Mouse (Mus musculus) heart, embryonic 10.5 days (tissue): ENCODE results near the gene Aatk. TPM values are rescaled to one million over a fixed set of nuclear protein-coding genes. Genes with fewer than 3 reads are reported as not detected.

Experiments
- DNase-seq: peaks from one replicate; pipeline ENCODE4 v3.0.0-alpha.2; 2017; ENCODE audit warnings: low spot score
- H3K27ac ChIP-seq: fragments of 300-500 bp; sonication (generic); 2 replicates; pipeline ENCODE4 v1.5.1; 2016; ENCODE audit warnings: mild to moderate bottlenecking
- H3K27me3 ChIP-seq: fragments of 300-500 bp; sonication (generic); 2 replicates; pipeline ENCODE4 v1.6.1; 2016; ENCODE audit warnings: mild to moderate bottlenecking; ENCODE audit not compliant: poor library complexity, insufficient read depth, severe bottlenecking
- H3K36me3 ChIP-seq: fragments of 300-500 bp; sonication (generic); 2 replicates; pipeline ENCODE4 v1.6.1; 2016; ENCODE audit warnings: mild to moderate bottlenecking, moderate library complexity
- H3K4me1 ChIP-seq: fragments of 300-500 bp; sonication (generic); 2 replicates; pipeline ENCODE4 v1.6.1; 2016; ENCODE audit warnings: mild to moderate bottlenecking
- H3K4me3 ChIP-seq: fragments of 300-500 bp; sonication (generic); 2 replicates; pipeline ENCODE4 v1.5.1; 2016; ENCODE audit warnings: mild to moderate bottlenecking, moderate library complexity
- H3K9me3 ChIP-seq: fragments of 300-500 bp; sonication (generic); 2 replicates; pipeline ENCODE4 v1.6.1; 2016; ENCODE audit warnings: mild to moderate bottlenecking, moderate library complexity
- WGBS: fragments of 180-500 bp; shearing (Covaris S2); methylation state at CpG from one replicate; pipeline ENCODE4 v1.1.7; 2016; 5-methylcytosine and 5-hydroxymethylcytosine counted together
- polyA plus RNA-seq: library from polyadenylated mRNA; unstranded; fragments of >200 nt; fragmentation: Nextera tagmentation; extraction: Ambion mirVana; gene quantifications from 2 replicates; pipeline ENCODE4 v1.2.1, GENCODE M21; 2016

Gene Aatk
- polyA plus RNA-seq, 1 experiment from 2014 or later, result 0.58 TPM

DNA sequence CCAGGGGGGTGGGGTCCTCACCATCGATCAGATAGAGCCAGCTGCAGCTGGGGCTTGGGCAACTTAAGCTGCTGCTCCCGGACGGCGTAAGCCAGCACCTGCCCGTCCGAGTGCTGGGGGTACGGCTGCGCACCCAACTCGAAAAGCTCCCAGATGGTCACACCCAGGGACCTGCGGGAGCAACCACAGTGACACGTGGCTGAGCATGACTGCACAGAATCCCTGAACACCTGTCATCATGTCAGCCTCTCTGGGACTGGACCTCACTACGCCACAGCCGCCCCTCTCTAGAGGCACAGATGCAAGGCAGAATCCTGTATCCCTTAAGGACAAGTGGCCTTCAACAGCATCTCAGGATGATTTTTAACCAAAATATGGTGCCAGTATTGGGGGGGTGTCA, 34.3 kb downstream of the Aatk start:
- Histone ChIP-seq H3K4me3 (no peak overlapping the region), H3K9me3 (no peaks in the 10 kb centered on the region), H3K36me3 (no peaks in the 10 kb centered on the region), H3K27me3 (peaks cover 74% of the 10 kb centered on the region), H3K27ac (0 out of 2 replicates have a peak overlapping the region, but pooled peaks have one; percentile 53), H3K4me1 (peaks cover 56% of the 10 kb centered on the region)
- no peak for DNase-seq
- WGBS, result 76% methylated on average over 13 of the region's 13 CpGs

DNA sequence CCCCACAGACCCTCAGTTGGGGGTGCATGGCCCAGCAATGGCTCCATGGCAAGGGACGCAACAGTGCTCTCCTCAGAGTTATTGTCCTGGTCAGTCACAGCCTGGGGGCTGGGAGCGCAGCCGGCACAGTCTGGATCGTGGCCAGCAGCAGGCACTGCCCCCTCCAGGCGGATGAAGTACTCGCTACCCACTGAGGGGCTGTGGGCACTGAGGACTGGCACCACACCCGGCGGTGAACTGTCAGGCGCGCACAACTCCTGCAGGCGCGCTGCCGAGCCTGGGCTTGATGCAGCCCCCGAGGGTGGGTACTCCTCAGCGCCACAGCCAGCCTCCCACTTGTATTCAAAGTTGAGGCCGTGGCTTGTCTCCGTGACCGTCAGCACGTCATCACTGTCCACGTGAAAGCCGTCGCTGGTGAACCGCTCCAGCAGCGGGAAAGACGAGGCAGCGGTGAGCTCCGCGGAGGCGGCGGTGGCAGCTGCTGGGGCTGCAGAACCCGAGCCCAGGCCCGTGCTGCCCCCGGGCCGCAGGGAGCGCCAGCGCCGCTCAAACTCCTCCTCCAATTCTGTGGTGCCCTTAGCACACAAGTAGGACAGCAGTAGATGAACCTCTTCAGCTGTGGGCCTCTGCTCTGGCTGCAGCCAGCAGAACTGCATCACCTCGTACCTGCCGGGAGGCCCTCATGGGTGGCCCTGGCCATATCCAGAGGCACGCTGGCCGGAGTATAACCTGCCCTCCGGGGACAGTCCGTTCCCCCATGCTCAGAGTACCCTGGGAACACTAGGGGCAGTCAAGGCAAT, 35.0 kb downstream of the Aatk start:
- no peak for DNase-seq
- H3K4me3 ChIP-seq, result peak overlapping the region; percentile 44
- H3K27me3 ChIP-seq, result peaks cover 71% of the 10 kb centered on the region
- H3K4me1 ChIP-seq, result peaks cover 49% of the 10 kb centered on the region
- H3K36me3 ChIP-seq, result no peaks in the 10 kb centered on the region
- 32% methylated on average over 43 of the region's 43 CpGs for WGBS
- peak overlapping the region; percentile 53 for H3K27ac ChIP-seq
- H3K9me3 ChIP-seq, result no peaks in the 10 kb centered on the region

DNA sequence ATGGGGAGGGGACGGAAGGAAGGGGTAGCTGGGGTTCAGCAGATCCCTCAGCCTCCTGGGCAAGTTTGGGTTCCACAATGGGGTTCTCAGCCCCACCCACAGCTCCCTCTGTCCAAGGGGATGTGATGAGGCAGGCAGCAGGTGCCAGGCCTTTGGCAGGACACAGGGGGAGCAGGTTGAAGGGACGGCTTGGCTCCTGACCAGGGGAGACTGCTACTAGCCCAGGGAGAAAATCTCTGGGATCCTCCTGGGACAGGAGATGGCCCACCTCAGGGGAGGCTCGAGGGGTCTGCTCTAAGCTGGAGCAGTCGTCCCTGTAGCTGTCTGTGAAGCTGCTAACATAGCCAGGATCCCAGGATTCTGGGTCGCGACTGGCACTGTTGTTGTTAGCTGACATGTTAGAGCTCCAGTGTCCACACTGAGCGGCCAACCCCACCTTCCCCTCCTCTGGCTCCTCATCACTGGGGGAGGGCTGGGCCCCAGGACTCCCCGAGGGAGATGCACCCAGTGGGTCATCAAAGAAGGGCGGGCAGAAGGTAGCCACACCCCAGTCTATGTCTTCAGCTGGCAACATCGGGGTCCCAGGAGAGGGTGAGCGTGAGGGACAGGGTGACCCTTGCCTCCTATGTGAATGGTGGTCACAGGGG, 35.7 kb downstream of the Aatk start:
- 71% methylated on average over 11 of the region's 11 CpGs for WGBS
- Histone ChIP-seq H3K36me3 (no peaks in the 10 kb centered on the region), H3K4me3 (peak overlapping the region; percentile 44), H3K27me3 (peaks cover 63% of the 10 kb centered on the region), H3K27ac (peak overlapping the region; percentile 53), H3K9me3 (no peaks in the 10 kb centered on the region), H3K4me1 (peaks cover 42% of the 10 kb centered on the region)
- no peak for DNase-seq

DNA sequence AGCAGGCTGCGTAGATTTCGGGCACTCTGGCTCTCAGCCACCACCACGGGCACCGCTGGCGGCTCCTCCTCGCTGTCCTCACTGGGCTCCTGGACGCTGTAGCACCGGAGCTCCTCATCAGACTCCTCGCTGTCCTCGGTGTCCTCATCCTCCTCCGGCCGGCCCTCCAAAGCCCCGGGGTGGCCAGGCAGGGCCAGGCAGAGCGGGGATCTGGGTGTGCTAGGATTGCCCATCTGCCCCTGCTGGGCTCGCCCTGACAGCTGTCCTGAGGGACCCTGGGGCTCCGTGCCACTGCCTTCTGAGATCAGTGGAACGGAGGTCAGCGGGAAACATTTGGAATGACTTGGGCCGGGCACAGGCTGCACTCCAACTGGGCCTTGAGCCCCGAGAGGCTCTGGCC, 37.0 kb downstream of the Aatk start:
- Histone ChIP-seq H3K27me3 (peaks cover 60% of the 10 kb centered on the region), H3K4me1 (peaks cover 30% of the 10 kb centered on the region), H3K9me3 (no peaks in the 10 kb centered on the region), H3K4me3 (no peak overlapping the region), H3K36me3 (no peaks in the 10 kb centered on the region), H3K27ac (no peak overlapping the region)
- 79% methylated on average over 20 of the region's 20 CpGs for WGBS
- DNase-seq, result no peak

DNA sequence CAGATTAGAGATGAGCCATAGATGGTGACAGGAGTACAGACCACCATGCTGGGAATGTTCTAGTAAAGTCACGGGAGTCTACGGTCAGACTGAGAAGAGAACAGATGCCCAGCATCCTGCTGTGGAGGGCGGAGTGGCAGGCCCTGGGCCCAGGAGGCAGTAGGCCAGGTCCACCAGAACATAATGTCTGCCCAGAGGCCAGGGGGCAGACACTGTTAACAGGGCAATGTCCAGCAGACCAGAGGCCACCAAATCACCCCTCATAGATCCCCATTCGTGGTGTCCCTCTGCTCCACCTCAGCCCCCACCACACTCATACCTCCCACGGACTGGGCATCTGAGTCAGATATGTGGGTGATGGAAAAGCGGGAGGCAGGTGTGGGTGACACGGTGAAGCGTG, 38.0 kb downstream of the Aatk start:
- H3K36me3 ChIP-seq, result no peaks in the 10 kb centered on the region
- WGBS, result 88% methylated on average over 8 of the region's 8 CpGs
- peaks cover 50% of the 10 kb centered on the region for H3K27me3 ChIP-seq
- no peak for DNase-seq
- H3K9me3 ChIP-seq, result no peaks in the 10 kb centered on the region
- no peak overlapping the region for H3K4me3 ChIP-seq
- peaks cover 24% of the 10 kb centered on the region for H3K4me1 ChIP-seq
- H3K27ac ChIP-seq, result no peak overlapping the region

DNA sequence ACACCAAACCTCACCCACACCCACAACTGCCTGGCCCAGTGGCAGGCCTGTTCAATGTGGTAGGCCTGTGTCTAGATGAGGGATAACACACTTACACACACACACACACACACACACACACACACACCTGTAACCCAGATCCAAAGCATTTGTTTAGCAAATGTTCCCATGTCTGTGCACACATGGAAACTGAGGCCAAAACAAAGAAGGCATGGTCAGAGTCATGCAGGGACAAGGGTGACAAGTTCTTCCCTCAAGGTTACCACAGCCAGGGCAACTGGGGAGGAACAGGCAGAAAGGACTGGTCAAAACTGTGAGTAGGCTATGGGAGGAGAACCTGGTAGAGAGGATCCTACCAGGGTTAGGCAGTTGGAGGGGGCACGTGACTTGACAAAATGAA, 38.5 kb downstream of the Aatk start:
- WGBS, result 73% methylated on average over 1 of the region's 1 CpGs
- H3K27ac ChIP-seq, result no peak overlapping the region
- peaks cover 23% of the 10 kb centered on the region for H3K4me1 ChIP-seq
- no peak overlapping the region for H3K4me3 ChIP-seq
- H3K36me3 ChIP-seq, result no peaks in the 10 kb centered on the region
- peaks cover 50% of the 10 kb centered on the region for H3K27me3 ChIP-seq
- H3K9me3 ChIP-seq, result no peaks in the 10 kb centered on the region
- DNase-seq, result no peak

DNA sequence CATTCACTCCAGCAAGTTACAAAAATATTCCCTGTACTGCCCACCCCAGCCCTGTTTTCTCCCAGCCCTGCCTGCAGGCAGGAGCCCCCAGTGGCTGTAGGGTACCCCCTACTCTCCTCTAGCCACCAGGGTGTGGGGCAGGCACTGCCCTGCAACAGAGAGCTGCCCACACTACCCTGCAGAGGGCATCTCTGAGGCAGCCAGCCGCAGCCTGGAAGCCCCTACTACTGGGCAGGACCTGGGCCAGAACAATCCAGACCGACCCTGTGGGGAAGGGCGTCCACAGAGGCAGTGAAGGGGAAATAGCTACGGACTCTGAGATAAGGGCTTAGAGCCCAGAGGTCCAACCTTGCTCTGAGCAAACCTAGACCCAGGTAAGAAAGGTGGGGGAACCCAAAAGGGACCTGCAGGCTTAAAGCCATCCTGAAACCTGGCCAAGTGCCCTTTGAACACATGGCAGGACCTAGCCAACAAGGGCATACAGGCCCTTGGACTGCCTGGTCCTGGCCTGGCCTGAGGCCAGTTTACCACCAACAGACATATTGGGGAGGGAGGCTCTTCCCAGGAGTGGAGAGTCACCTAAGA, 39.4 kb downstream of the Aatk start:
- no peaks in the 10 kb centered on the region for H3K36me3 ChIP-seq
- no peak for DNase-seq
- peaks cover 51% of the 10 kb centered on the region for H3K27me3 ChIP-seq
- H3K9me3 ChIP-seq, result no peaks in the 10 kb centered on the region
- H3K27ac ChIP-seq, result no peak overlapping the region
- peaks cover 14% of the 10 kb centered on the region for H3K4me1 ChIP-seq
- H3K4me3 ChIP-seq, result no peak overlapping the region
- 55% methylated on average over 4 of the region's 4 CpGs for WGBS

DNA sequence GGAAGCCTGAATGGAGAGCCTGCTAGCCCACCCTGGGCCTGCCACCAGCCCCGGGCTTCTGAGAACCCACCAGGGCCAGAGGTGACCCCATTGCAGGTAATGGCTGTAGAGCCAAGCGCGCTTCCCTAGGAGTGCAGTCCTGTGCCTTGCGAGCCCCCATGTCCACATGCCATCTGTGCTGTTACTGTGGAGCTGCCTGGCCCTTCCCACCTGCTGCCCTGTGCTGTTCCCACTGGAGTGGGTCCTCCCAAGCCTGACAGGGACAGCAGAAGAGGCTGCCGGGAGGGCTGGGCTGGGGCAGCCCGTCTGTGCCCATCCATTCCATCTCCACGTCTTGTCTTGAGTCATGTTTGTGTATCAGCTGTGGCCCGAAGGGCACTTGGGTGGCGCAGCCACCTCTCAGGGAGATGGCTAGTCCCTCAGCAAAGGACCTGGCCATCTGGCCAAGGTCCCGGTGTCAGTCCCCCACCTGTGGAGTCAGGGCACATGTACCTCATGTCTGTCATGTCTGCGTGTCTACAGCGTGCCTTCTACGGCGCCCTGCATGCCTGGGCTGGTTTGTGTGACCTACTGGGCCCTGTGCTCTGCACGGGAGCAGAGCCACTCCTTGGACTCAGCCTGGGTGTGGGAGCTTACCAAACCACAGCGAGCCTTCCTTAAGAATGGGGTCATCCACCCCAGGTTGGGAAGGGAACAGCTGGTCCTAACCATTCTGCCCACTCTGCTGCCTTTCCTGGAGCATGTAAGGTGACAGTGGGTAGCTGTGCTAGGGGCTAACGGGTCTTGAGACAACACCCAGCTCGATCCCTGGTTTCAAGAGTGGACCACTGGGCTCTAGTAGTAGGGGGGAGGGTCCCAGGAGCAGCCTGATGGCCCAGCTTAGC, 41.3 kb downstream of the Aatk start:
- Histone ChIP-seq H3K27ac (no peak overlapping the region), H3K9me3 (no peaks in the 10 kb centered on the region), H3K36me3 (no peaks in the 10 kb centered on the region), H3K4me3 (no peak overlapping the region), H3K27me3 (peaks cover 32% of the 10 kb centered on the region), H3K4me1 (no peaks in the 10 kb centered on the region)
- DNase-seq, result no peak
- 84% methylated on average over 18 of the region's 18 CpGs for WGBS

DNA sequence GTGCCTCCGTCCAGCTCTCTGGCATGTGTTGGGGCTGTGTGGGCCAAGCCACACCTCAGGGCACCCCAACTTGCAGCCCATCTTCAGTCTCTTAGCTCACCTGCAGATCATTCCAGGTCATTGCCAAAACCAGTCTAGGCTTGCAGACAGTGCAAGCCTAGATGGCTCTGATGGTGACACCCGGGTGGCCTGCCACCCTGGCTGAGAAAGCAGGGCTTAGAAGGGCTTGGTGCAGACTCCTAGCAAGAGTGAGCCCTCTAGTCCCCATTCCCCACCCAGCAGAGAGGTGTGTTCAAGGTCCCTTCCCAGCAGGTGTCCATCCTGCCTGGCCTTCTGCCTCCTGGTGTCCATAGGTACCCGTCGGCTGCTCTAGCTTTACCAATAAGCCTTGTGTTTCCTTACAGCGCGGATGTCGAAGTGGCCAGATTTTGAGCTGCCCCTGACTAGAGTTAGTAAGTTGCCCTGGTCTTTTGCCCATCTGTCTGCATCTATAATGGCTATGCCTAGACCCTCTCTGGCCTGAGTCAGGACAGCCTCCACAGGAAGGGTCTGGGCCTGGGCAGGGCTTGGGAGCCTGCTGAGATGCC, 44.2 kb downstream of the Aatk start:
- no peak for DNase-seq
- H3K27ac ChIP-seq, result no peak overlapping the region
- WGBS, result 91% methylated on average over 7 of the region's 7 CpGs
- no peak overlapping the region for H3K4me3 ChIP-seq
- H3K27me3 ChIP-seq, result 0 out of 2 replicates have a peak, but pooled peaks cover 4% of the 10 kb centered on the region
- H3K9me3 ChIP-seq, result no peaks in the 10 kb centered on the region
- H3K36me3 ChIP-seq, result peaks cover 9% of the 10 kb centered on the region; the same call in 1 of the 2 replicates
- peaks cover 18% of the 10 kb centered on the region for H3K4me1 ChIP-seq

DNA sequence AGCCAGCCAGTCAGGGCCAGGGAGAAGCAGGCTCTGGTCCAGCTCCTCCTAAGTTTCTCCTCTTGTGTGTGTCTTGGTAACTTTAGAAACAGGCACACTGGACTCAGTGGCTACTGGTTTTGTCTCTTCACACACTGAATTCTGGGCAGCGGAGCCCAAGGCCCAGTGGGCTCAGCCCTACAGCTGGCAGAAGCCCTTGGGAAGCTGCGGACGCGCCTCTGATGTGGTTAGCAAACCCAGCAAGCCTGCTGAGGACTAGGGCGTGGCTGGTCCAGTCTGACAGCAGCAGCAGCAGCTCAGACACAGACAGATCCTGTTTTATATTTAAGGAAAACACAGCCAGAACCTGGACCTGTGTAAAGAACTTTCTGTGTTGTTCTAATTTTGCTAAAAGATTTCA, 44.9 kb downstream of the Aatk start:
- Histone ChIP-seq H3K4me3 (no peak overlapping the region), H3K36me3 (peaks cover 14% of the 10 kb centered on the region; the same call in 1 of the 2 replicates), H3K27me3 (0 out of 2 replicates have a peak, but pooled peaks cover 4% of the 10 kb centered on the region), H3K27ac (no peak overlapping the region), H3K4me1 (peaks cover 18% of the 10 kb centered on the region), H3K9me3 (no peaks in the 10 kb centered on the region)
- no peak for DNase-seq
- 71% methylated on average over 5 of the region's 5 CpGs for WGBS

DNA sequence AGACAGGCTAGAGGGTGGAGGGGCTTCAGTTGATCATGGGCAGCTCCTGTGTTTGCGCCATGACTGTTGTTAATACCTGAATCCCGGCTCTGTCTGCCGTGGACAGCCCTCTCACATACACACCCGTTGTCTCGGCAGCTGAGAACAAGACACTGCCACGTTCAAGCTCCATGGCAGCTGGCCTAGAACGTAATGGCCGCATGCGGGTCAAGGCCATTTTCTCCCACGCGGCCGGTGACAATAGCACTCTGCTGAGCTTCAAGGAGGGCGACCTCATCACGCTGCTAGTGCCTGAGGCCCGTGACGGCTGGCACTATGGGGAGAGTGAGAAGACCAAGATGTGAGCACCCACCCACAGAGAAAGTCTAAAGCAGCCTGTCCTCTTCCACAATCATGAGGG, 49.6 kb downstream of the Aatk start:
- peaks cover 18% of the 10 kb centered on the region for H3K4me1 ChIP-seq
- H3K4me3 ChIP-seq, result no peak overlapping the region
- 86% methylated on average over 16 of the region's 16 CpGs for WGBS
- H3K27ac ChIP-seq, result no peak overlapping the region
- no peaks in the 10 kb centered on the region for H3K27me3 ChIP-seq
- H3K9me3 ChIP-seq, result no peaks in the 10 kb centered on the region
- H3K36me3 ChIP-seq, result peaks cover 43% of the 10 kb centered on the region; the same call in 1 of the 2 replicates
- DNase-seq, result no peak

DNA sequence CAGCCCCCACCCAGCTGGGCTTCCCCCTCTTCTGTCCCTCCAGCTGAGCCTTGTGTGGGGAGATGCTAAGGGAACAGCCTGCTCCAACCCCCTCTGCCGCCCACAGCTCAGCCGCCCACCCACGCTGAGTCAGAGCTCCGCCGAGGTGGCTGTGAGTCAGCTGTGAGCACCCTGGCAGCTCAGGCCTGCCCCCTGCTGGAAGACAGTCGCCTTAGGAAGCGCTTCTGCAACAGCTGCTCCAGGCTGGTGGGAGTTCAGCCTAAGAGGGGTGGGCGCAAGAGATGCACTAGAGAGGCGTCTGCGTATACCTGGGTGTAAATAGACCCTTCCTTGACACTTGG, 55.7 kb downstream of the Aatk start:
- H3K4me3 ChIP-seq, result 0 out of 2 replicates have a peak overlapping the region, but pooled peaks have one; percentile 16
- H3K27me3 ChIP-seq, result no peaks in the 10 kb centered on the region
- H3K4me1 ChIP-seq, result peaks cover 36% of the 10 kb centered on the region
- no peaks in the 10 kb centered on the region for H3K9me3 ChIP-seq
- H3K27ac ChIP-seq, result 0 out of 2 replicates have a peak overlapping the region, but pooled peaks have one; percentile 65
- peak; percentile 93 for DNase-seq
- WGBS, result 16% methylated on average over 10 of the region's 10 CpGs
- peaks cover 23% of the 10 kb centered on the region; the same call in 1 of the 2 replicates for H3K36me3 ChIP-seq
